Mouse (Mus musculus) heart, postnatal 25 days (tissue): ENCODE data around the gene Tnrc6c. TPM values are rescaled to one million over a fixed set of nuclear protein-coding genes. Genes with fewer than 3 reads are reported as not detected.

ENCODE experiments used
- DNase-seq: peaks from one replicate; pipeline ENCODE4 v3.0.0; 2022; ENCODE audit warnings: low spot score
- intact Hi-C: fragments of 180-260 bp; cut with DNase I; formaldehyde crosslinking; loops from one replicate; pipeline ENCODE4 v1.15.1; 2025
- total RNA-seq, 2 experiments: library from RNA; stranded (reverse); gene quantifications; 2 replicates each; pipeline ENCODE4 v1.2.3; 2021

Gene Tnrc6c
- total RNA-seq, 2 experiments from 2014 or later: 25.7 to 33.4 TPM

- intact Hi-C loops: no loop called here
- no peak for DNase-seq
These were observed 59.3 kb downstream of the Tnrc6c start for GRCm38 (mm10) chr11:117713375-117713774.

- no peak for DNase-seq
- intact Hi-C loops: loop anchor here (5.0 kb wide), 1 partner anchor 38 kb away; no protein-coding TSS in a partner anchor
These were observed 64.7 kb downstream of the Tnrc6c start for GRCm38 (mm10) chr11:117718838-117719237.

- intact Hi-C loops: no loop called here
- DNase-seq: no peak
These were observed 70.7 kb downstream of the Tnrc6c start for GRCm38 (mm10) chr11:117724604-117725301.

DNA sequence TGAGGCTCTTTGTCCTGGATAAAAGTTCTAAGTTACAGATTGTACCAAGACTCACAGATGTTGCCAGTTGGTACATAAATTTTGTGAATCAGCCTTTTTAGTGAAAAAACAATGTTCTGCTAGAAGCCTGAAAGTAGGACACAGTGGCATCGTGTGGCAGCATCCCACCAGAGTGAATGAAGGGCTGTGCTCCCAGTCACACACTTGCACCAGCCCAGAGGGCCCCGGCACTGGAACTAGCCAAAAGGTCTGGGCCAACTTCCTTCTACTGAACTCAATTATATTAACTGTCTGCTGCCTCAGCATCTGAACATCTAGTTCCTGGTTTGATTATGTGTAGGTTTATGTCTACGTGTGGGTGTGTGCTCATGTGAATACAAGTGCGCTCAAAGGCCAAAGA is 72.9 kb downstream of the Tnrc6c start:
- no peak for DNase-seq
- intact Hi-C loops: no loop called here

DNA sequence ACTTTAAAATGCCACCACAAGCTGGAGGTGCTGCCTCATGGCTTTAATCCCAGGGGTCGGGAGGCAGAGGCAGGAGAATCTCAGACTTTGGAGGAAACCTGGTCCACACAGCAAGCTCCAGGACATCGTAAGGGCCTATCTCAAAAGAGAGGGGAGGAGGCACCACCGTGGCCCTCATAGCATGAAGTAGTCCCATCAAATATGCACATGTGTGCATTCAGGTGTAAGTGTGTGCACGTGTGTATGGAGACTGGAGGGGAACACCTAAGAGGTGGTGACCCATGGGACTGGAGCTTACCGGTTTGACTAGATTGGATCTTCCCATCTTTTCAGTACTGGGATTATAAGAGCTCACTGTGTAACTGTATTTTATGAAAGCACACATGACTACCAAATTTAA is 74.2 kb downstream of the Tnrc6c start:
- intact Hi-C loops: no loop called here

DNA sequence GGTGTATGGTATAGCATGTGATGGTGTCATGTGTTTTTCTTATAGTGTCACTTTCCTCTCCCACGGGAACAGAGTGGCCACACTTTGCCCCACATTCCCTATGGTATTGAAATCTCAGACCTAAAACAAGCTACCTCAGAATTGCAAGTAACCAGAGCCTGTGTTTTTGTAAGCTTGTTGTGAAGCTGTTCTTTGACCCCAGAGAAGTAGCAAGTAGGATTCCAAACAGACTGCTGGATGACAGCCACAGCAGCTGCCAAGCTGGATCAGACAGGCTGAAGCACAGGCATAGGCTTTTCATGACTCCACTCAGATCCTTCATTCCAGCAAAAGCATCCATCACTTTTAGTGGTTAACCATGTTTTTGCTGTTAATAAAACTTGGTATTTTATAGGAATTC is 74.8 kb downstream of the Tnrc6c start:
- intact Hi-C loops: no loop called here
- DNase-seq: peak; percentile 34

More for the DNA sequence above, 74.2 kb downstream of the Tnrc6c start:
- DNase-seq: no peak

DNA sequence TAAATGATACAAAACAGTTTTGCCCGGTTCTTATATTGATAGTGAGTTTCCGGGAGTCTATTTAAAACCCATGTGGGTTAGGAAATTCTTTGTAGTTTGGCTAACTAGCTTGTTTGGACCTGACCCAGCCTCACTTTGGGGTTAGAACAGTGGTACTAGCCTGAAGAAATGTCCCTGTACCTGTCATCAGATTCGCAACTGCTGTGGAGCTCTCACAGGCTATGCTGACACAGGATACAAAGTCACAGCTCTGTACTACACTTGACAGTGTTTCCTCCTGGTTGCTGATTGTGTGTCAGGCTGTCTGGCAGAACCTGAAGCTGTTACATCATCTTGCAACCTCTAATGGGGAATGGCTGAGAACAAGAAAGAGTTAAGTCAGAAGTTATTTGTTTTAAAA is 75.3 kb downstream of the Tnrc6c start:
- intact Hi-C loops: no loop called here
- no peak for DNase-seq

DNA sequence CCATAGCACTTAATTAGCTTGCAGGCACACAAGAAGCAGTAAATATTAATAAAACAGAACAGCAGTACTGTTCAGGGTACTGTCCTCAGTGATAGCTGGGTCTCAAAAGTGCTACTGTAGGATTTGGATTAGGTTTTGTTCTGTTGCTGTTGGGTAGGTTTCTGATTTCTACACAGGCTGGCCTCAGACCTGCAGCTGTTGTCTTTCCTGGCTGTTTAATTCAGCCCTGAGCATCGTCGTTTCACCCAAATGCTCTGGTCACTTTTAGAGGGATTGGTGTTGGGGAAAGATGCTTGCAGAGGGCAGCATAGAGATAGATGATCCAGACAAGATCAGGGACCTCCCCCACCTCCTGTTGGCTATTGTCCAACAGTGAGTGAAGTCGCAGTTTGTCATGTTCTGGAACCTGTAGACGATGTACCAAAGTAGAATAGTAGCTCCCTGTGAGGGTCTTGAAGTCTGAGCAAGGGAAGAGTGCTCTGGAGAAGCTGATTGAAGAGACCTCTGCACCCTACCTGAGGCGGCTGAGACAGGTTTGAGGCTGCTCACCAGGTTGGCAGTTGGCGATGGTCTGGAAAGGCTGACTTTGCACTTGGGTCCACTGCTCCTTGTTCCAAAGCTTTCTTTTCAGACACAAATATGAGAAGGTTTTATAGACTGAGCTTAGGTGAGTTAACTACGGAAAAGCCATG is 75.9 kb downstream of the Tnrc6c start:
- DNase-seq: no peak
- intact Hi-C loops: no loop called here

GRCm38 (mm10) chr11:117730490-117730838 is 76.4 kb downstream of the Tnrc6c start:
- no peak for DNase-seq

GRCm38 (mm10) chr11:117731470-117731869 is 77.4 kb downstream of the Tnrc6c start:
- no peak for DNase-seq
- intact Hi-C loops: no loop called here

More at GRCm38 (mm10) chr11:117730490-117730838, 76.4 kb downstream of the Tnrc6c start:
- intact Hi-C loops: no loop called here

GRCm38 (mm10) chr11:117736037-117736689 is 82.1 kb downstream of the Tnrc6c start:
- intact Hi-C loops: no loop called here

DNA sequence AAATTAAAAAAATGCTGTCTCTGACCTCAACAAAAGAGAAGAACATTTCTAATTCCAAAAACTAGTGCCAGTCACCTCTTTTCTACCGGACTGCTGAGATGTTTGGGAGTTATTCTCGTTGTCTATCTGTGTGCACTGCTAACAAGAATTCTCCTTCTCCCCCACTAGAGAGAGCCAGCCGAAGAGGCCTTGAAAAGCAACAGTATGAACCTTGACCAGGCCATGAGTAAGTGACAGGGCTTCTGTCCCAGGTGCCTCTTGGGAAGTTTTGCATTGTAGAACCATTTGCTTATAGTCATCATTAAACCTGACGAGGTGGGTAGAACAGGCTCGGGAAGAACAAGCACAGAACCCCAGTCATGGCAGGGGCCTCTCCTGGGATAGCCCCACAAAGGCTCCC is 84.0 kb downstream of the Tnrc6c start:
- DNase-seq: no peak
- intact Hi-C loops: no loop called here

More at GRCm38 (mm10) chr11:117736037-117736689, 82.1 kb downstream of the Tnrc6c start:
- DNase-seq: no peak

GRCm38 (mm10) chr11:117741128-117741527 is 87.0 kb downstream of the Tnrc6c start:
- no peak for DNase-seq
- intact Hi-C loops: no loop called here

- DNase-seq: no peak
- intact Hi-C loops: no loop called here
These were observed 88.2 kb downstream of the Tnrc6c start for GRCm38 (mm10) chr11:117742243-117742642.

DNA sequence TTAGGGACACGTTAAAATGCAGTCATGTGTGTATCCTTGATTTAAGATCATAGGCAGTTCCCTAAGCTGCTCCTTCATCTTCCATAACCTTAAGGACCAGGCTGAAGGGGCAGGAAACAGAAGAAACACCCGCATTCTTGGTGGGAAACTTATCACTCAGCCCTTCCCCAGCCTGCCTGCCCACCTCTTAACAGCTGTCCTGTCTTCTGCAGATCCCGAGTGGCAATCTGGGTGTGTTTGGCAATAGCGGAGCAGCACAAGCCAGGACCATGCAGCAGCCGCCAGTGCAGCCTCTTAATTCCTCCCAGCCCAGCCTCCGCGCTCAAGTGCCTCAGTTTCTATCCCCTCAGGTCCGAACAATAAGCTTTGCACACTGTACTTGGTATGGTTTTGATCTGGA is 88.6 kb downstream of the Tnrc6c start:
- intact Hi-C loops: no loop called here
- no peak for DNase-seq

DNA sequence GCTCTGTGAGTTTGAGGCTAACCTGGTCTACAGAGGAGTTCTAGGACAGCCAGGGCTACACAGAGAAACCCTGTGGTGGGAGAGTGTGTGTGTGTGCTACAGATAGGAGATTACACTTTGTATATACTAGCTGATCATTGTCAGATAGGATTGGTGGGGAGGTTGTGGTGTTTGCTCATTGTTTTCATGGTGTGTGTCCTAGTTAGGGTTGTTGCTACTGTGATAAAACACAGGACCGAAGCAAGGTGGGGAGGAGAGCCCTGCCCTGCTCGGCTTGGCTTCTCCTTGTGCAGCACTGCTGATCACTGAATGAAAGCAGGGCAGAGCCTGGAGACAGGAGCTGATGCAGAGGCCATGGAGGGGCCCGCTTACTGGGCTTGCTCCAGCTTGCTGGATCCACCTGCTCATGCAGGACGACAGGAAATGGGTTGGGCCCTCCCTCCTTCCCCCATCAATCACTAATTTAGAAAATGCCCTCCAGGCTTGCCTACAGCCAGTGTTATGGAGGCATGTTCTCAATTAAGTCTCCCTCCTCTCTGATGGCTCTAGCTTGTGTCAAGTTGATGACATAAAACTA is 89.5 kb downstream of the Tnrc6c start:
- DNase-seq: no peak
- intact Hi-C loops: no loop called here

GRCm38 (mm10) chr11:117748628-117749027 is 94.5 kb downstream of the Tnrc6c start:
- intact Hi-C loops: no loop called here

GRCm38 (mm10) chr11:117749414-117749813 is 95.3 kb downstream of the Tnrc6c start:
- no peak for DNase-seq
- intact Hi-C loops: no loop called here

More at GRCm38 (mm10) chr11:117748628-117749027, 94.5 kb downstream of the Tnrc6c start:
- no peak for DNase-seq

DNA sequence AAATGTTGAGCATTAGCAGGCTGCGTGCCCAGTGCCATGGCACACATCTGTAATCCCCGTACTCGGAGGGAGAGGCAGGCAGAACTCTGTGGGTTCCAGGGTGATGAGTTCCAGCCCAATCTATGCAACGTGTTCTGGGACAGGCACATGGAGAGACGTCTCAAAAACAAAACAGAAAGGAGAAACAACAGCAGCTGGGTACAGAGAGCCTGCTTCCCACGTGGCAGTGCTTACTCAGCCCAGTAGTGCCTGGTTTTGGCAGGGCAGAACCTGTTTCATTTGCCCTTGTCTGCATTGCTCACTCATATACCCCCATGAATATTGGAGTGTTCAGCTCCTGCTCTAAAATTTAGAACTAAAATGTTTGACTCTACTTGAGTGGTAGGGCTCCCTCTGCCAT is 97.5 kb downstream of the Tnrc6c start:
- no peak for DNase-seq
- intact Hi-C loops: loop anchor here (5.0 kb wide), 1 partner anchor 36 kb away; no protein-coding TSS in a partner anchor

- intact Hi-C loops: loop anchor here (5.0 kb wide), 1 partner anchor 39 kb away; no protein-coding TSS in a partner anchor
- no peak for DNase-seq
These were observed 101.8 kb downstream of the Tnrc6c start for GRCm38 (mm10) chr11:117755891-117756290.
